Mouse (Mus musculus): ENCODE measurements at regions not wholly inside any gene's neighbourhood (a gene's known extent, or its start where the extent isn't known, plus 50 kb on each side); places are given as distances from the start of the nearest gene placed in this dataset.
A peak's percentile ranks its signal among the peaks of the same experiment; 100 is the strongest.

- no peak for DNase-seq (ENCODE audit: low read depth, low spot score)
Observed at GRCm38 (mm10) chr5:46488140-46488942, 630.9 kb upstream of the Lcorl start.

- no peak for DNase-seq (ENCODE audit: low read depth, low spot score)
Observed at GRCm38 (mm10) chr5:46486740-46487326, 629.4 kb upstream of the Lcorl start.

GRCm38 (mm10) chr5:46456356-46456755, 598.9 kb upstream of the Lcorl start:
- no peak for DNase-seq (ENCODE audit: low read depth, low spot score)

GRCm38 (mm10) chr5:46448274-46448673, 590.9 kb upstream of the Lcorl start:
- no peak for DNase-seq (ENCODE audit: low read depth, low spot score)

GRCm38 (mm10) chr5:46445844-46446243, 588.4 kb upstream of the Lcorl start:
- DNase-seq (ENCODE audit: low read depth, low spot score): no peak

GRCm38 (mm10) chr5:46445122-46445521, 587.7 kb upstream of the Lcorl start:
- no peak for DNase-seq (ENCODE audit: low read depth, low spot score)

- DNase-seq (ENCODE audit: low read depth, low spot score): peak; percentile 57
Observed at GRCm38 (mm10) chr5:46443805-46444340, 586.5 kb upstream of the Lcorl start.

- DNase-seq (ENCODE audit: low read depth, low spot score): peak; percentile 63
Observed at GRCm38 (mm10) chr5:46442600-46443248, 585.3 kb upstream of the Lcorl start.

- no peak for DNase-seq (ENCODE audit: low read depth, low spot score)
Observed at GRCm38 (mm10) chr5:46441716-46442115, 584.3 kb upstream of the Lcorl start.

- DNase-seq (ENCODE audit: low read depth, low spot score): no peak
Observed at GRCm38 (mm10) chr5:46431644-46432367, 574.4 kb upstream of the Lcorl start.

GRCm38 (mm10) chr5:46422738-46423137, 565.3 kb upstream of the Lcorl start:
- no peak for DNase-seq (ENCODE audit: low read depth, low spot score)

- DNase-seq (ENCODE audit: low read depth, low spot score): no peak
Observed at GRCm38 (mm10) chr5:46406969-46407368, 549.6 kb upstream of the Lcorl start.

- peak; percentile 12 for DNase-seq (ENCODE audit: low read depth, low spot score)
Observed at GRCm38 (mm10) chr5:46406404-46406803, 549.0 kb upstream of the Lcorl start.

GRCm38 (mm10) chr5:46386591-46386990, 529.2 kb upstream of the Lcorl start:
- no peak for DNase-seq (ENCODE audit: low read depth, low spot score)

- DNase-seq (ENCODE audit: low read depth, low spot score): no peak
Observed at GRCm38 (mm10) chr5:46367328-46367727, 509.9 kb upstream of the Lcorl start.

GRCm38 (mm10) chr5:46363661-46364060, 506.2 kb upstream of the Lcorl start:
- no peak for DNase-seq (ENCODE audit: low read depth, low spot score)

- DNase-seq (ENCODE audit: low read depth, low spot score): no peak
Observed at GRCm38 (mm10) chr5:46361637-46362036, 504.2 kb upstream of the Lcorl start.

- no peak for DNase-seq (ENCODE audit: low read depth, low spot score)
Observed at GRCm38 (mm10) chr5:46348448-46348847, 491.0 kb upstream of the Lcorl start.

- DNase-seq (ENCODE audit: low read depth, low spot score): peak; percentile 86
Observed at GRCm38 (mm10) chr5:46347368-46348083, 490.1 kb upstream of the Lcorl start.

GRCm38 (mm10) chr5:46338461-46338860, 481.0 kb upstream of the Lcorl start:
- DNase-seq (ENCODE audit: low read depth, low spot score): peak; percentile 49

GRCm38 (mm10) chr5:46330880-46331279, 473.5 kb upstream of the Lcorl start:
- DNase-seq (ENCODE audit: low read depth, low spot score): peak; percentile 12

Data from brain, adult 2 months (tissue).